Mouse (Mus musculus) kidney, embryonic 16.5 days (tissue): ENCODE measurements around the gene Sox6. TPM values are rescaled to one million over a fixed set of nuclear protein-coding genes. Genes with fewer than 3 reads are reported as not detected.

ENCODE experiments used
- ATAC-seq: fragments of 200-750 bp; cut with Nextera tagmentation; 2 replicates; pipeline ENCODE4 v1.8.0; 2017; ENCODE audit warnings: moderate TSS enrichment; ENCODE audit not compliant: low FRiP score, low TSS enrichment
- H3K27ac ChIP-seq: fragments of 300-500 bp; sonication (generic); 2 replicates; pipeline ENCODE4 v1.5.1; 2014; ENCODE audit warnings: low read length
- H3K27me3 ChIP-seq: fragments of 300-500 bp; sonication (generic); 2 replicates; pipeline ENCODE4 v1.6.1; 2014; ENCODE audit warnings: low read length, control low read depth, mixed read lengths; ENCODE audit not compliant: insufficient read depth
- H3K36me3 ChIP-seq: fragments of 300-500 bp; sonication (generic); 2 replicates; pipeline ENCODE4 v1.6.1; 2014; ENCODE audit warnings: low read length, control low read depth, mixed read lengths; ENCODE audit not compliant: insufficient read depth
- H3K4me1 ChIP-seq: fragments of 300-500 bp; sonication (generic); 2 replicates; pipeline ENCODE4 v1.6.1; 2014; ENCODE audit warnings: low read length, control low read depth, mixed read lengths; ENCODE audit not compliant: insufficient read depth
- H3K4me2 ChIP-seq: fragments of 300-500 bp; sonication (generic); replicated peaks from 2 replicates; pipeline ENCODE4 v1.6.1; 2014; ENCODE audit warnings: low read depth, low read length
- H3K4me3 ChIP-seq: fragments of 300-500 bp; sonication (generic); 2 replicates; pipeline ENCODE4 v1.5.1; 2014; ENCODE audit warnings: mild to moderate bottlenecking, low read length
- H3K9ac ChIP-seq: fragments of 300-500 bp; sonication (generic); replicated peaks from 2 replicates; pipeline ENCODE4 v1.6.1; 2014; ENCODE audit warnings: low read length
- H3K9me3 ChIP-seq: fragments of 300-500 bp; sonication (generic); 2 replicates; pipeline ENCODE4 v1.6.1; 2016; ENCODE audit warnings: low read length, control low read depth
- WGBS: fragments of 180-500 bp; shearing (Covaris S2); extraction: QIAGEN DNeasy Blood & Tissue Kit; methylation state at CpG from one replicate; pipeline ENCODE4 v1.1.7; 2014; 5-methylcytosine and 5-hydroxymethylcytosine counted together
- polyA plus RNA-seq: library from polyadenylated mRNA; unstranded; fragments of >200 nt; fragmentation: Nextera tagmentation; extraction: Ambion mirVana; gene quantifications from 2 replicates; pipeline ENCODE4 v1.2.1, GENCODE M21; 2015

Sox6 gene
- polyA plus RNA-seq, 1 experiment from 2014 or later: 18.9 TPM

GRCm38 (mm10) chr7:115844431-115844830 lies 194.2 kb downstream of the Sox6 start:
- Histone ChIP-seq H3K4me2 (no peak overlapping the region), H3K9ac (no peak overlapping the region), H3K9me3 (no peaks in the 10 kb centered on the region), H3K27ac (no peak overlapping the region), H3K27me3 (no peaks in the 10 kb centered on the region), H3K4me3 (no peak overlapping the region), H3K4me1 (no peaks in the 10 kb centered on the region), H3K36me3 (no peaks in the 10 kb centered on the region)
- WGBS: 93% methylated on average over 6 of the region's 6 CpGs
- ATAC-seq: no peak

GRCm38 (mm10) chr7:115842251-115842650 lies 196.3 kb downstream of the Sox6 start:
- no peak overlapping the region for H3K4me2 ChIP-seq
- H3K4me1 ChIP-seq: no peaks in the 10 kb centered on the region
- no peaks in the 10 kb centered on the region for H3K36me3 ChIP-seq
- H3K9ac ChIP-seq: no peak overlapping the region
- H3K27ac ChIP-seq: no peak overlapping the region
- no peak for ATAC-seq
- H3K27me3 ChIP-seq: peaks cover 2% of the 10 kb centered on the region; the same call in 1 of the 2 replicates
- no peak overlapping the region for H3K4me3 ChIP-seq
- H3K9me3 ChIP-seq: no peaks in the 10 kb centered on the region

- 43% methylated on average over 3 of the region's 3 CpGs for WGBS
Observed at GRCm38 (mm10) chr7:115840613-115841012, 198.0 kb downstream of the Sox6 start.

GRCm38 (mm10) chr7:115835005-115835404 lies 203.6 kb downstream of the Sox6 start:
- 84% methylated on average over 3 of the region's 3 CpGs for WGBS
- H3K27me3 ChIP-seq: peaks cover 6% of the 10 kb centered on the region
- H3K36me3 ChIP-seq: no peaks in the 10 kb centered on the region
- no peak for ATAC-seq
- H3K9ac ChIP-seq: no peak overlapping the region
- no peak overlapping the region for H3K4me2 ChIP-seq
- peaks cover 3% of the 10 kb centered on the region; the same call in 1 of the 2 replicates for H3K4me1 ChIP-seq
- no peak overlapping the region for H3K4me3 ChIP-seq
- no peak overlapping the region for H3K27ac ChIP-seq
- H3K9me3 ChIP-seq: no peaks in the 10 kb centered on the region

More at GRCm38 (mm10) chr7:115840613-115841012, 198.0 kb downstream of the Sox6 start:
- Histone ChIP-seq H3K27me3 (peaks cover 2% of the 10 kb centered on the region; the same call in 1 of the 2 replicates), H3K4me2 (no peak overlapping the region), H3K36me3 (no peaks in the 10 kb centered on the region), H3K9me3 (no peaks in the 10 kb centered on the region), H3K4me1 (no peaks in the 10 kb centered on the region), H3K9ac (no peak overlapping the region), H3K27ac (no peak overlapping the region), H3K4me3 (no peak overlapping the region)
- no peak for ATAC-seq

- Histone ChIP-seq H3K4me2 (no peak overlapping the region), H3K36me3 (no peaks in the 10 kb centered on the region), H3K4me1 (peaks cover 7% of the 10 kb centered on the region; the same call in 1 of the 2 replicates), H3K4me3 (no peak overlapping the region), H3K9ac (no peak overlapping the region), H3K27ac (no peak overlapping the region), H3K9me3 (no peaks in the 10 kb centered on the region), H3K27me3 (peaks cover 7% of the 10 kb centered on the region; the same call in 1 of the 2 replicates)
- no peak for ATAC-seq
- WGBS: 56% methylated on average over 3 of the region's 3 CpGs
Observed at GRCm38 (mm10) chr7:115833701-115834100, 204.9 kb downstream of the Sox6 start.

GRCm38 (mm10) chr7:115830938-115831873 lies 207.4 kb downstream of the Sox6 start:
- Histone ChIP-seq H3K4me3 (no peak overlapping the region), H3K36me3 (no peaks in the 10 kb centered on the region), H3K9ac (no peak overlapping the region), H3K27ac (no peak overlapping the region), H3K4me1 (peaks cover 8% of the 10 kb centered on the region), H3K27me3 (peaks cover 13% of the 10 kb centered on the region), H3K4me2 (no peak overlapping the region), H3K9me3 (no peaks in the 10 kb centered on the region)
- ATAC-seq: no peak
- 77% methylated on average over 11 of the region's 11 CpGs for WGBS

GRCm38 (mm10) chr7:115830366-115830765 lies 208.2 kb downstream of the Sox6 start:
- H3K4me2 ChIP-seq: no peak overlapping the region
- H3K9me3 ChIP-seq: no peaks in the 10 kb centered on the region
- no peak overlapping the region for H3K9ac ChIP-seq
- H3K36me3 ChIP-seq: no peaks in the 10 kb centered on the region
- no peak for ATAC-seq
- no peak overlapping the region for H3K4me3 ChIP-seq
- peaks cover 13% of the 10 kb centered on the region for H3K27me3 ChIP-seq
- WGBS: 32% methylated on average over 10 of the region's 10 CpGs
- peaks cover 14% of the 10 kb centered on the region for H3K4me1 ChIP-seq
- no peak overlapping the region for H3K27ac ChIP-seq

- 26% methylated on average over 4 of the region's 4 CpGs for WGBS
Observed at GRCm38 (mm10) chr7:115829756-115830155, 208.8 kb downstream of the Sox6 start.

GRCm38 (mm10) chr7:115829260-115829659 lies 209.3 kb downstream of the Sox6 start:
- H3K9ac ChIP-seq: no peak overlapping the region
- 77% methylated on average over 4 of the region's 4 CpGs for WGBS
- H3K4me1 ChIP-seq: peaks cover 24% of the 10 kb centered on the region

More at GRCm38 (mm10) chr7:115829756-115830155, 208.8 kb downstream of the Sox6 start:
- no peaks in the 10 kb centered on the region for H3K36me3 ChIP-seq
- no peak overlapping the region for H3K4me2 ChIP-seq
- peaks cover 13% of the 10 kb centered on the region for H3K27me3 ChIP-seq
- H3K4me3 ChIP-seq: no peak overlapping the region
- ATAC-seq: no peak
- no peak overlapping the region for H3K27ac ChIP-seq
- no peak overlapping the region for H3K9ac ChIP-seq
- no peaks in the 10 kb centered on the region for H3K9me3 ChIP-seq
- peaks cover 19% of the 10 kb centered on the region for H3K4me1 ChIP-seq

GRCm38 (mm10) chr7:115825295-115825694 lies 213.3 kb downstream of the Sox6 start:
- Histone ChIP-seq H3K4me1 (peaks cover 25% of the 10 kb centered on the region), H3K36me3 (no peaks in the 10 kb centered on the region), H3K27ac (0 out of 2 replicates have a peak overlapping the region, but pooled peaks have one; percentile 10), H3K4me3 (no peak overlapping the region), H3K4me2 (no peak overlapping the region), H3K9me3 (no peaks in the 10 kb centered on the region), H3K27me3 (peaks cover 11% of the 10 kb centered on the region), H3K9ac (no peak overlapping the region)
- no peak for ATAC-seq
- 79% methylated on average over 3 of the region's 3 CpGs for WGBS

More at GRCm38 (mm10) chr7:115829260-115829659, 209.3 kb downstream of the Sox6 start:
- no peaks in the 10 kb centered on the region for H3K9me3 ChIP-seq
- H3K4me3 ChIP-seq: no peak overlapping the region
- no peak overlapping the region for H3K27ac ChIP-seq
- H3K27me3 ChIP-seq: peaks cover 13% of the 10 kb centered on the region
- no peak overlapping the region for H3K4me2 ChIP-seq
- no peaks in the 10 kb centered on the region for H3K36me3 ChIP-seq
- no peak for ATAC-seq
